Comparison of ENCODE assay signal across 9 mouse cellular contexts in the genomic region with DNA sequence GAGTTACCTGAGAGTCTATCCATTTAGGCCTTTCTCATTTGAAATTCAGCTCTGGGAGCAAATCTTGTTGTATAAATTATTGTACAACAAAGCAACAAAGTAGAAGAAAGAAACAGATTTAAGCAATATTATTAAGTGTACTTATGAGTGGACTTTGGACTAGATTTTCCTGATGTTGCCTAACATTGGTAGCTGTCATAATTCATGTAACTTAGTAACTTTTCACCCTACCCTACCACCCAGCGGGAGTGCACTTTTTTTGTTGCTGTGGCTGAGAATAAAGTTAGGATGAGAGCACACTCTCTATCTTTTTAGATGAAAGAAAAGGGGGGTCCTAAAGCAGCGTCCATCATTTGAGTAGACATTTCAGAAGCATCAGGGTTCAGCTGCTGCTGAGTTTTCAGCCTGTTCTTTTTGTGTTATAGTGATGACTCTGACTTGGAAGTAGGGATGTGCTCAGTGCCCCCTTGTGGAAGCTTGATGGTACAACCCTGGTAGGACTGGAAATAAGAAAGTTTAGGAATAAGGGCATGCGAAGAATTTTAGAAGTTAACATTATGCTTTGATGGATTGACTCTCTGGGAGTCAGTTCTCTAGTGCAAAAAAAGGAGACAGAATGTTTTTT. TPM values are rescaled to one million over a fixed set of nuclear protein-coding genes. Genes with fewer than 3 reads are reported as not detected.
DNase-seq lines count a peak whose midpoint lies in the region; ATAC-seq and TF ChIP-seq lines count a peak whose summit lies in the region.
"Had no signal": no experiment of that assay in that cellular context is flagged by ENCODE, and none has a peak within 500 bp of the region (broad histone marks: within the 10 kb centered on the region; RNA-seq: fewer than 3 reads in every experiment).

No protein-coding gene starts in this region.

- peaks cover 8% of the 10 kb centered on the region for H3K36me3 ChIP-seq in heart, adult 2 months (ENCODE audit: control insufficient read depth, insufficient read depth, low read length)
- H3K36me3 ChIP-seq in heart, embryonic 11.5 days (ENCODE audit: control insufficient read depth, insufficient read depth, low read length), result peaks cover 9% of the 10 kb centered on the region

- intact Hi-C loops in heart, adult 2 months (cut with DNase I), result loop anchor here (2.0 kb wide), 3 partner anchors 62 to 188 kb away; no protein-coding TSS in a partner anchor

- H3K9me3 ChIP-seq in heart, embryonic 11.5 days (replicated peaks; ENCODE audit: control insufficient read depth, low read length), result 0 out of 2 replicates have a peak, but pooled peaks cover 2% of the 10 kb centered on the region

- no peak for ATAC-seq in heart, embryonic 11.5 days (replicated peaks; ENCODE audit: insufficient number of reproducible peaks, low FRiP score, low TSS enrichment)

- no peak overlapping the region for H3K4me3 ChIP-seq in heart, adult 2 months
- no peak overlapping the region for H3K4me3 ChIP-seq in heart, embryonic 11.5 days (ENCODE audit: low read depth, low read length)
- H3K4me3 ChIP-seq: limb, embryonic 13.5 days had no signal

- H3K79me2 ChIP-seq in heart, adult 2 months (replicated peaks; ENCODE audit: control insufficient read depth, insufficient read depth, low read length), result peaks cover 1% of the 10 kb centered on the region; the same call in 1 of the 2 replicates

- TF ChIP-seq CTCF in heart, adult 2 months (IDR thresholded peaks at IDR 0.05), result peak; percentile 93

- no peak for TF ChIP-seq EP300 in heart, adult 2 months (IDR thresholded peaks at IDR 0.05; ENCODE audit: insufficient read depth, low read depth, low read length)

- H3K27ac ChIP-seq in heart, adult 2 months, result no peak overlapping the region
- no peak overlapping the region for H3K27ac ChIP-seq in heart, embryonic 11.5 days (ENCODE audit: low read depth, low read length)
- H3K27ac ChIP-seq: limb, embryonic 13.5 days had no signal

- DNase-seq in heart, adult 2 months, result peak; percentile 34 to 44
- peak; percentile 84 for DNase-seq in NIH3T3 (ENCODE audit: low read depth)
- peak; percentile 63 to 69 for DNase-seq in cerebellum, postnatal 10 days
- peak; percentile 14 to 19 for DNase-seq in gastrocnemius, adult 8-10 months (ENCODE audit: low spot score in 2 of 2)
- DNase-seq in kidney, postnatal 10 days, result peak; percentile 75
- DNase-seq in lung, adult 18-20 months, result peak; percentile 43 to 64
- DNase-seq in right cerebral cortex, adult 2 months (ENCODE audit: low spot score in 2 of 2), result peak; percentile 63 to 69

- H3K4me2 ChIP-seq in heart, embryonic 11.5 days, result no peak overlapping the region
- H3K4me2 ChIP-seq: limb, embryonic 13.5 days had no signal

- peaks cover 2% of the 10 kb centered on the region for H3K4me1 ChIP-seq in heart, adult 2 months (ENCODE audit: control insufficient read depth, insufficient read depth, low read length)
- H3K4me1 ChIP-seq in heart, embryonic 11.5 days (ENCODE audit: control insufficient read depth, insufficient read depth, low read length), result no peaks in the 10 kb centered on the region
- H3K4me1 ChIP-seq: limb, embryonic 13.5 days had no signal

- H3K9ac ChIP-seq in heart, adult 2 months (ENCODE audit: low read depth, low read length), result no peak overlapping the region
- no peak overlapping the region for H3K9ac ChIP-seq in heart, embryonic 11.5 days (ENCODE audit: low read depth, low read length)
- H3K9ac ChIP-seq: limb, embryonic 13.5 days had no signal

- no peak for TF ChIP-seq POLR2A in heart, adult 2 months (IDR thresholded peaks at IDR 0.05; ENCODE audit: insufficient read depth, low read depth, low read length)

- no peaks in the 10 kb centered on the region for H3K27me3 ChIP-seq in heart, adult 2 months (ENCODE audit: control insufficient read depth, insufficient read depth, low read length)
- H3K27me3 ChIP-seq in heart, embryonic 11.5 days (ENCODE audit: control insufficient read depth, insufficient read depth, low read length), result no peaks in the 10 kb centered on the region
- H3K27me3 ChIP-seq: limb, embryonic 13.5 days had no signal

- 48% methylated on average over 3 of the region's 3 CpGs for WGBS in heart, adult 2 months
- WGBS in heart, embryonic 11.5 days (ENCODE audit: insufficient replicate concordance), result 51% methylated on average over 3 of the region's 3 CpGs

RNA-seq across cellular contexts. Expression of a gene that starts 59.1 kb away (rescaled TPM):
- total RNA-seq in heart, adult 2 months (2021), result 10 to 100 TPM; 51.6 to 69.4 TPM
- polyA plus RNA-seq in heart, adult 2 months (2012; rRNA removed), result 26.6 and 69.2 TPM in 2 replicates
- polyA plus RNA-seq in heart, embryonic 11.5 days (2014; fragmentation: Nextera tagmentation; extraction: Ambion mirVana), result 84.6 and 98.0 TPM in 2 replicates
- total RNA-seq in gastrocnemius, adult 8-10 months (2022), result 10 to 100 TPM; 27.9 to 33.0 (median 30.6) TPM

RNA-seq across cellular contexts. Expression of a gene that starts 59.2 kb away (rescaled TPM):
- total RNA-seq in heart, adult 2 months (2021), result 100 to 1,000 TPM; 212 to 253 TPM
- polyA plus RNA-seq in heart, adult 2 months (2012; rRNA removed), result 104 and 160 TPM in 2 replicates
- polyA plus RNA-seq in heart, embryonic 11.5 days (2014; fragmentation: Nextera tagmentation; extraction: Ambion mirVana), result 261 and 271 TPM in 2 replicates
- 100 to 1,000 TPM in 2 of 4 experiments, 10 to 100 TPM in 2; 88.2 to 104 (median 99.2) TPM for total RNA-seq in gastrocnemius, adult 8-10 months (2022)

Comparison
In these comparisons a context has a peak if more than half of its experiments do, and no peak if none do; other contexts are left out.
1. DNase-seq: peak in every context shown above with its lines; median percentile 84 in NIH3T3; 75 in kidney, postnatal 10 days; 66 in cerebellum, postnatal 10 days; 66 in right cerebral cortex, adult 2 months; 54 in lung, adult 18-20 months; 39 in heart, adult 2 months; 16 in gastrocnemius, adult 8-10 months.